Mouse (Mus musculus): ENCODE data around the gene Dgat2.

DNA sequence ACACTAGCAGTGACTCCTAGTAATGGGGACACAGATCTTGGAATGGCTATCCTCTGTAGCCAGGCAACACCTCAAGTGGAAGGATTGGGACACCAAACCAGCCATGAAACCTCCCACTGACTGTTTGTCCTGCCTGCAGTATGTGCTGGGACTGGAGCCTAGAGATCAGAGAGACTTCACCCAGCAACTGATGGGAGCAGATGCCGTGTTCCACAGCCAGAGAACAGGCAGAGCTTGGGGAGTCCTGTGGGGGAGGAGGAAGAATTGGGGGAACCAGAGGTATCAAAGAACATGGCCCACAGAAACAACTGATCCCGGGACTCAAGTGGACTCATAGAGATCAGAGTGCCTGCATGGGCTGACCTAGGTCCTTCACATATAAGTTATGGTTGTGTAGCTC is 31.2 kb upstream of the Dgat2 start:
- no peak for TF ChIP-seq CTCF (IDR thresholded peaks at IDR 0.05; ENCODE audit: control insufficient read depth, insufficient read depth, insufficient read length)
- no peak for TF ChIP-seq MAX (IDR thresholded peaks at IDR 0.05)

Data from C2C12 (cell line).